Mouse (Mus musculus): Measurements from ENCODE around the gene BC028528.

DNA sequence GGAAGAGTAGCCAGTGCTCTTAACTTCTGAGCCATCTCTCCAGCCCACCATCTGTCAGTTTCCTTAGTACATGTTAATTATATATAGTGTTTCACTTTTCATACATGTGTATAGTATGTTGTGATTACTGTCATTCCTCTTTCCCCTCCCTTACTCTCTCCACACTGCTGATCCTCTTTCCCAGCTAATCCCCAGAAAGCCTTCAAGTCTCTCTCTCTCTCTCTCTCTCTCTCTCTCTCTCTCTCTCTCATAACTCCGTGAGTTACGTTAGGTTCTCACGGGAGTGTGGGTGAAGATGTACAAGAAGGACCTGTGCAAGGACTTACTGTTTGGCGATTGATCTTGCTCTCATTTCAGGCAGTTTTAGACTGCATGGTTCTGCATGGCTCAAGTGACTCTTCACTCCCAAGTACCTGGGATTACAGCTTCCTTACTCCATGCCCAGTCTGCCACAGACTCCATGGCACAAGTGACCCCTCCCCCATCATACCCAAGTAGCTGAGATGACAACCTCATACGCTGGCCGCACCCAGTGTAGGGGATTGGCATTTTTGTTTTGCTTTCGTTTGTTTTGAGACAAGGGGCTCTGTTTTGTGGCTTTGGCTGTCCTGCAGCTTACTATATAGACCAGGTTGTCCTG, 41.4 kb upstream of the BC028528 start:
- no peak for TF ChIP-seq GATA1 (IDR thresholded peaks at IDR 0.05; ENCODE audit: borderline replicate concordance, low read length)
- no peak for TF ChIP-seq FLI1 (IDR thresholded peaks at IDR 0.05; ENCODE audit: low read length)
